Mouse (Mus musculus) ES-Bruce4 (cell line): ENCODE data around the gene Pnmt.

Source experiments
- CTCF ChIP-seq: IDR thresholded peaks from one replicate; pipeline ENCODE4 v1.8.1; 2011; ENCODE audit warnings: low read depth, low read length
- POLR2A ChIP-seq: IDR thresholded peaks from one replicate; pipeline ENCODE4 v1.8.1; 2011; ENCODE audit warnings: low read length; ENCODE audit not compliant: insufficient read depth

- TF ChIP-seq CTCF = no peak
- TF ChIP-seq POLR2A = no peak
Measured at GRCm38 (mm10) chr11:98409341-98409822, 23.1 kb downstream of the Pnmt start.
